Mouse (Mus musculus): ENCODE results near the gene Xrcc4. TPM values are rescaled to one million over a fixed set of nuclear protein-coding genes. Genes with fewer than 3 reads are reported as not detected.
"Not testable (repeated sequence)": the region's sequence is repeated elsewhere in the genome, so short reads cannot be mapped to it uniquely, and the experiment has no call there.

Gene Xrcc4
- total RNA-seq, 2 experiments from 2014 or later = 13.3 to 16.2 TPM

GRCm38 (mm10) chr13:89827838-89828237 is 261.6 kb downstream of the Xrcc4 start:
- no peak for DNase-seq (ENCODE audit: low spot score in 2 of 2)

DNA sequence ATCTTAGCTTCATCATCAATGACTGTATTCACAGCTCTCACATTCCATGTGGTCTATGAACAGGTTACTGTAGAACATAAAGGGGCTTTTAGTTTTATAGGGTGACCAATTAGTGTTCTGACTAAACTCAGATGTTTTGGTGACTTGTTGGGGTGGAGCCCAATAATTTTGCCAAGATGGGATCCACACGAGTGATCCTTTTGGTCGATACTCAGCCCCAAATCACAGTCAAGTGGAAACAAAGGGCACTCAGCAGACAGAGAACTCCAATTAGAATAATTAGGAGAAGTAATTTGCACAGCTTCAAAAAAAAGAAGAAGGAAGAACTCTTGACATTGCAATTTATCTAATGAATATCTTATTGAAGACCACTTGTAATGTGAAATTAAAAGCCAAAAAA is 274.9 kb downstream of the Xrcc4 start:
- no peak for DNase-seq (ENCODE audit: low spot score in 2 of 2)

GRCm38 (mm10) chr13:89812169-89812568 is 277.2 kb downstream of the Xrcc4 start:
- DNase-seq (ENCODE audit: low spot score in 2 of 2) = no peak

- DNase-seq (ENCODE audit: low spot score in 2 of 2) = no peak
These were observed 280.4 kb downstream of the Xrcc4 start for GRCm38 (mm10) chr13:89809024-89809423.

DNA sequence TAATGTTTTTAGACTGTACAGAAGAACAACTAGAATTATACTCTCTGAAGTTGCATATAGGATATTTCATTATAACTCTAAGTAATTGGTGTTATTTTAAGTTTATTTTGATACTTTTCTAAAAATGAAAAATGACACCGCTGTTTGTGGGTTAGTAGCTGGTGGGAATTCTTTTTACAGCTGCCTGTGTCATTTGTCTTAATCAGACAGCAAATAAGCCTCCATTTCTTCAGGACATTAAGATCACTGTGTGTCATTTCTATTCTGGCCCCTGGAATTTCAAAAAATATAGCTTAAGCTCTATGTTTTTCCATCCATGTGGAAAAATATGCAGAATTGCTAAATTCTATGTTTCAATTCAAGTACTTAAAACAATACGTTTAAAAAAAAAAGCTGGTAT is 287.5 kb downstream of the Xrcc4 start:
- DNase-seq (ENCODE audit: low spot score in 2 of 2) = no peak

DNA sequence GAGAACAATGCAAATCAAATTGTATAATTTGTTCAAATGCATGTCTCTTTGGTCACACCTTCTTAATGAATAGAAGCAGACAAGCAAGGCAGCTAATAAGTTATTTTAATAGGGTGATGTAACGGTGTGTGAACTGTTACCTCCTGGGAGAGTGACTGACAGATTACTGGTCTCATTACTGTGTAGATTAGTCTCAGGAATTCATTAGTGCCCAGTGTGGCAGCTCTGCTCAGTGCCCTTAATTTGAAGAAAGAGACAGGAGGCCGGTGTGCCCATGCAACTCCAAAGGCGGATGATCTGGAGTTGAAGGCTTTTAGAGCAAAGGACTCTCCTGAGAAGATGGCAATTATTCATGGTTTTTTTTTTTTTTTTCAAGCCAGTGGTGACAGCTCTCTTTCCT is 291.7 kb downstream of the Xrcc4 start:
- no peak for DNase-seq (ENCODE audit: low spot score in 2 of 2)

DNA sequence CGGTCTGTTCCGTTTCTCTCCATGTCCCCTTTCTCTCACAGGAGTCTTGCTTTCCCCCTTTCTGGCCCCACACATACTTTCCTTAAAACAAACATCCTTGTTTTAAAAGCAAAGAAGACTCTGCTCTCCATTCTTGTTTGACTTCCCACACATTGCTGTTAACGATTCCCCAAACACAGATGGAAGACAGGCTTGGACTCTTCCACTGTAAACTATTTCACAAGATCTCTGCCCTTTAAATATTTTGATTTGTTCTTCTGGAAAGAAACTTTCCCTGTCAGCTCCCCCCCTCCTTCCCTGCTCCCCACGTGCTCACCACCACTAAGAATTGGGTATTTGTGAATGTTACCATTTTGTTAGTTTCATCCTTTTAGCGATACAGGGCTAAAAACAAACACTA is 297.9 kb downstream of the Xrcc4 start:
- no peak for DNase-seq (ENCODE audit: low spot score in 2 of 2)

GRCm38 (mm10) chr13:89782886-89783285 is 306.5 kb downstream of the Xrcc4 start:
- DNase-seq (ENCODE audit: low spot score in 2 of 2) = no peak

GRCm38 (mm10) chr13:89780276-89780675 is 309.1 kb downstream of the Xrcc4 start:
- no peak for DNase-seq (ENCODE audit: low spot score in 2 of 2)

GRCm38 (mm10) chr13:89779208-89779911 is 310.0 kb downstream of the Xrcc4 start:
- DNase-seq (ENCODE audit: low spot score in 2 of 2) = peak; percentile 50 to 80

- DNase-seq (ENCODE audit: low spot score in 2 of 2) = no peak
These were observed 311.6 kb downstream of the Xrcc4 start for GRCm38 (mm10) chr13:89777764-89778163.

GRCm38 (mm10) chr13:89777146-89777545 is 312.3 kb downstream of the Xrcc4 start:
- no peak for DNase-seq (ENCODE audit: low spot score in 2 of 2)

GRCm38 (mm10) chr13:89766551-89766950 is 322.9 kb downstream of the Xrcc4 start:
- DNase-seq (ENCODE audit: low spot score in 2 of 2) = no peak

DNA sequence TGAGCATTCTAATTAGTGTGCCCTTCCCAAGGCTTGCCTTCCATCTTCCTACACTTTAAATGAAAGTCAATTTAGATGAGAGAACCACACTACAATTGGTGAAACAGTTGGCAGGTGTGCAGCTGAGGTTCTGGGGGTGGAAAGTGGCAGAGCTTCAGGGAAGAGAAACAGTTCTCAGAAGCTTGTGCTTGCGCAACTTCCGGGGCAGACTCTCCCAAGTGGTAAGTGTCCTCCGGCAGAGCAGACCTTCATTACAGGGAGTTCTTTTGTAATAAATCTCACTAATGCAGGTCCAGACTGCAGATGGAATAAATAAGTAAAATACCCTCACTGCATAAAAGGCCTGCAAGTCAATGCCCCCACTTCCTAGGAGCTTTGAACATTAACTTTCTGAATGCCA is 323.4 kb downstream of the Xrcc4 start:
- no peak for DNase-seq (ENCODE audit: low spot score in 2 of 2)

- DNase-seq (ENCODE audit: low spot score in 2 of 2) = no peak
These were observed 327.1 kb downstream of the Xrcc4 start for GRCm38 (mm10) chr13:89762339-89762738.

- DNase-seq (ENCODE audit: low spot score in 2 of 2) = no peak
These were observed 333.1 kb downstream of the Xrcc4 start for GRCm38 (mm10) chr13:89756347-89756746.

DNA sequence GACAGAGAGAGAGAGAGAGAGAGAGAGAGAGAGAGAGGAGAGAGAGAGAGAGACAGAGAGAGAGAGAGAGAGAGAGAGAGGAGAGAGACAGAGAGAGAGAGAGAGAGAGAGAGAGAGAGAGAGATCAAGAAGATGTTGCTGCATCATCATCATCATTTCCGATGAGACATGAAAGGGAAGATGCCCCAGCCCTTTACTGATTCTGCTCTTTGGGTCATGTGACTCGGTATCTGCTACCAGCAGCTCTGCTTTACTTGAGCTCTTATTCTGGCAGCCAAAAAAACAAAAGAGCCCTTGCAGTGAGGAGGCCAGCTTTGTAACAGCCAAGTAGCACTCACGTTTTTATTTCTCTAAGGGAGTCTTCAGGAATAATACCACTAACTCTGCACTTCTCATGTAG is 338.8 kb downstream of the Xrcc4 start:
- DNase-seq (ENCODE audit: low spot score in 2 of 2) = not testable (repeated sequence)

DNA sequence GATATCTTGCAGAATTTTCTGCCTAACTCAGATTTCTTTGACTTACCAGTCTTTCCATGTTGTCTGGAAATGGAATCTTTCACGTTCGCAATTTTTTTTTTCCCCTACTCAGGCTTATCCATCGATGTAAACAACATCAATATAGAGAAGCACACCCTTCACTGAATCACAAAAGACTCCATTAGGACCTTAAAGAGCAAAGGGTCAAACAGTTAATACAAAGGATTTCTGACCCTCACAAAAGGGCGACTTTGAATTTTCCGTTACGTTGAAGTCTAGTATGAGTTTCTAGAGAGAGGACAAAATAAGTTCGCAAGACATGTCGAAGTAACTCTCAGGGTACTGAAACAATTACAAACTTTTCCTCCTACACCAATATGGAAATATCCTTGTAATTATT is 346.2 kb downstream of the Xrcc4 start:
- DNase-seq (ENCODE audit: low spot score in 2 of 2) = no peak

GRCm38 (mm10) chr13:89742686-89743200 is 346.7 kb downstream of the Xrcc4 start:
- DNase-seq (ENCODE audit: low spot score in 2 of 2) = no peak

- DNase-seq (ENCODE audit: low spot score in 2 of 2) = peak in 1 of 2 experiments; percentile 39
These were observed 347.4 kb downstream of the Xrcc4 start, which contains the start of gene Vcan for GRCm38 (mm10) chr13:89741766-89742685. Vcan (minus strand) TSS chr13:89742509.

DNA sequence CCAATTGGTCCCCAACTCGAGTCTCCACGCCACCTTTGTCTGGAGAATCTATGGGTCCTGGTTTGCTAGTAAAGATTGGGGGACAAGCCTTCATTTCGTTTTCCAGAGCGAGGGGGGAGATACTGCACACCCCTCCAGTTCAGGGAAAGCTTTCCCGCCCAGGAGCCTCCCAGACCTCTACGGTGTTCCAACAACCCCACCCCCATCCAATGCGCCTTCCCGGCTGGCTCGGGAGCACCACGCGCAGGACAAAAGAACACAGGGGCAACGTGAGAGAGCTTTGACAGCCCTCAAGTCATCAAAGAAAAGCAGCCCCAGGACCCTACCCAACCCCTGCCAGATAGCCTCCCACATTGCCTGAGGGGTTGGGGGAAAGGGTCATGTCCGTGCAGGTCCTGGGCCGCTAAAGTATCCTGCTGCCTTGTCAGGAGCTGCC is 348.3 kb downstream of the Xrcc4 start:
- peak in 1 of 2 experiments; percentile 2 for DNase-seq (ENCODE audit: low spot score in 2 of 2)

Data from left cerebral cortex, adult 18-20 months (tissue).